Mouse (Mus musculus) brain, embryonic 14.5 days (tissue): ENCODE data around the gene Jakmip3.

ENCODE experiments used
- CTCF ChIP-seq: fragments of 200-500 bp; IDR thresholded peaks from 2 replicates; pipeline ENCODE4 v1.5.1; 2012; ENCODE audit warnings: inconsistent platforms, mild to moderate bottlenecking, moderate library complexity, borderline replicate concordance; ENCODE audit not compliant: insufficient read depth, insufficient read length; ENCODE audit errors: extremely low read depth
- POLR2A ChIP-seq: fragments of 200-500 bp; IDR thresholded peaks from 2 replicates; pipeline ENCODE4 v1.6.1; 2012; ENCODE audit warnings: mild to moderate bottlenecking, inconsistent platforms, borderline replicate concordance; ENCODE audit not compliant: poor library complexity, insufficient read depth, insufficient read length, severe bottlenecking; ENCODE audit errors: extremely low read depth

DNA sequence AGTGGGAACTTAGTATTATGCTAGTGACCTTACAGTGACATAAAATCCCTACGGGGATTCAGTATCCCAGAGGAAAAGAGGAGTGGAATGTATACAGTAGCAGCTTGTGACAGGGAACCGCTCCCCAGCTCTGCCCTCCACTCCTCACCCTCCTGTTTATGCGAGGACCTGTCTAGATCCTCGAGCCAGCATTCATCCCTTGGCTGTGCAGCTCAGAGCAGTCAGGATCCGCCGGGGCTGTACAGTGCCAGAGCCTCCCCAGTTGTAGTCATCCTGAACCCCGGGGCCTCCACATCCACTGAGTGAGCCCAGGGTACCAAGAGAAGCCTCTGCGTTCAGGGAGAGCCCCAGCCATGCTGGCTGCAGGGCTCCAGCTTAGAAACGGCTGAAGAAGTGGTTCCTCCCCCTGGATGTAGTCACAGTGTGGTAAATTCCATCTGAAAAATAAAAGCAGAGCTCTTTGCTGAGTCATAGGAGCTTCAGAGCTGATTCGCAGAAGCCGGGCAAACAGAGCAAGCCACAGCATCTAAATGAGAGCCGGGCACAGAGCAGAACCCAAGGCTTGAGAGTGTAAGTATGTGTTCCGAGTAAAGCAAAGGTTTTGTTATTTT, 27.6 kb downstream of the Jakmip3 start:
- TF ChIP-seq CTCF (no peak), POLR2A (no peak)
